Mouse (Mus musculus) limb, embryonic 11.5 days (tissue): ENCODE data around the gene Hhatl. TPM values are rescaled to one million over a fixed set of nuclear protein-coding genes. Genes with fewer than 3 reads are reported as not detected.

Experiments used
- ATAC-seq: fragments of 200-750 bp; cut with Nextera tagmentation; 2 replicates; pipeline ENCODE4 v1.8.0; 2017; ENCODE audit warnings: low read depth; ENCODE audit not compliant: insufficient number of reproducible peaks, low FRiP score, low TSS enrichment
- DNase-seq: peaks from one replicate; pipeline ENCODE4 v3.0.0-alpha.2; 2015; ENCODE audit warnings: low spot score
- H3K27ac ChIP-seq: fragments of 300-500 bp; sonication (generic); replicated peaks from 2 replicates; pipeline ENCODE4 v1.5.1; 2014; ENCODE audit warnings: low read depth, mild to moderate bottlenecking, low read length
- H3K27me3 ChIP-seq: fragments of 300-500 bp; sonication (generic); 2 replicates; pipeline ENCODE4 v1.6.1; 2014; ENCODE audit warnings: mild to moderate bottlenecking, low read length, mixed read lengths; ENCODE audit not compliant: control insufficient read depth, insufficient read depth
- H3K36me3 ChIP-seq: fragments of 300-500 bp; sonication (generic); 2 replicates; pipeline ENCODE4 v1.6.1; 2014; ENCODE audit warnings: mild to moderate bottlenecking, low read length, moderate library complexity, mixed read lengths; ENCODE audit not compliant: control insufficient read depth, insufficient read depth
- H3K4me1 ChIP-seq: fragments of 300-500 bp; sonication (generic); 2 replicates; pipeline ENCODE4 v1.6.1; 2014; ENCODE audit warnings: low read length, mixed read lengths; ENCODE audit not compliant: control insufficient read depth, insufficient read depth
- H3K4me2 ChIP-seq: fragments of 300-500 bp; sonication (generic); 2 replicates; pipeline ENCODE4 v1.6.1; 2014; ENCODE audit warnings: low read depth, mild to moderate bottlenecking, moderate library complexity; ENCODE audit not compliant: severe bottlenecking
- H3K4me3 ChIP-seq: fragments of 300-500 bp; sonication (generic); 2 replicates; pipeline ENCODE4 v1.5.1; 2014; ENCODE audit warnings: low read depth, low read length
- H3K9ac ChIP-seq: fragments of 300-500 bp; sonication (generic); 2 replicates; pipeline ENCODE4 v1.6.1; 2014; ENCODE audit warnings: mild to moderate bottlenecking, low read length
- H3K9me3 ChIP-seq: fragments of 300-500 bp; sonication (generic); 2 replicates; pipeline ENCODE4 v1.6.1; 2016; ENCODE audit warnings: low read length; ENCODE audit not compliant: control insufficient read depth
- WGBS: fragments of 180-500 bp; shearing (Covaris S2); extraction: QIAGEN DNeasy Blood & Tissue Kit; methylation state at CpG from one replicate; pipeline ENCODE4 v1.1.7; 2014; 5-methylcytosine and 5-hydroxymethylcytosine counted together
- polyA plus RNA-seq: library from polyadenylated mRNA; unstranded; fragments of >200 nt; fragmentation: Nextera tagmentation; extraction: Ambion mirVana; gene quantifications from 2 replicates; pipeline ENCODE4 v1.2.1, GENCODE M21; 2014

Gene Hhatl
- polyA plus RNA-seq, result not detected in 2 replicates

- ATAC-seq (no peak), DNase-seq (no peak)
- no peaks in the 10 kb centered on the region for H3K4me1 ChIP-seq
- WGBS, result 60% methylated on average over 20 of the region's 24 CpGs
- H3K27me3 ChIP-seq, result no peaks in the 10 kb centered on the region
- no peak within 1 kb of the TSS for H3K9ac ChIP-seq
- no peak within 1 kb of the TSS for H3K4me3 ChIP-seq
- H3K36me3 ChIP-seq, result no peaks in the 10 kb centered on the region
- H3K27ac ChIP-seq, result no peak within 1 kb of the TSS
- no peak within 1 kb of the TSS for H3K4me2 ChIP-seq
- no peaks in the 10 kb centered on the region for H3K9me3 ChIP-seq
Observed at GRCm38 (mm10) chr9:121791757-121792521, at the start of gene Hhatl. Gene Hhatl, minus strand, starts transcription at chr9:121792507.

GRCm38 (mm10) chr9:121839622-121839965 is 47.3 kb upstream of the Hhatl start:
- Histone ChIP-seq H3K9ac (peak overlapping the region; percentile 32; the same call in 1 of the 2 replicates), H3K4me1 (0 out of 2 replicates have a peak, but pooled peaks cover 3% of the 10 kb centered on the region), H3K27me3 (no peaks in the 10 kb centered on the region), H3K27ac (no peak overlapping the region), H3K9me3 (no peaks in the 10 kb centered on the region), H3K4me2 (peak overlapping the region; percentile 60), H3K36me3 (no peaks in the 10 kb centered on the region; the same call in 1 of the 2 replicates), H3K4me3 (peak overlapping the region; percentile 35)
- 45% methylated on average over 7 of the region's 7 CpGs for WGBS
- no peak for DNase-seq
- peak; percentile 46; the same call in 1 of the 2 replicates for ATAC-seq

- Histone ChIP-seq H3K27ac (no peak within 1 kb of the TSS), H3K4me2 (peak within 1 kb of the TSS; percentile 60), H3K9me3 (no peaks in the 10 kb centered on the region), H3K9ac (peak within 1 kb of the TSS; percentile 41; the same call in 1 of the 2 replicates), H3K4me3 (peak within 1 kb of the TSS; percentile 35), H3K27me3 (no peaks in the 10 kb centered on the region), H3K36me3 (no peaks in the 10 kb centered on the region; the same call in 1 of the 2 replicates), H3K4me1 (0 out of 2 replicates have a peak, but pooled peaks cover 3% of the 10 kb centered on the region)
- peak; percentile 84 for ATAC-seq
- peak; percentile 93 for DNase-seq
- 4% methylated on average over 61 of the region's 61 CpGs for WGBS
Observed at GRCm38 (mm10) chr9:121838829-121839621, 46.7 kb upstream of the Hhatl start, which contains the start of gene Ccdc13. Gene Ccdc13, minus strand, starts transcription at chr9:121839461.

GRCm38 (mm10) chr9:121838008-121838407 is 45.7 kb upstream of the Hhatl start:
- Histone ChIP-seq H3K36me3 (no peaks in the 10 kb centered on the region; the same call in 1 of the 2 replicates), H3K27me3 (no peaks in the 10 kb centered on the region), H3K9ac (no peak overlapping the region), H3K9me3 (no peaks in the 10 kb centered on the region), H3K4me3 (no peak overlapping the region), H3K4me1 (0 out of 2 replicates have a peak, but pooled peaks cover 3% of the 10 kb centered on the region), H3K27ac (no peak overlapping the region), H3K4me2 (no peak overlapping the region)
- 89% methylated on average over 6 of the region's 6 CpGs for WGBS
- DNase-seq (no peak), ATAC-seq (no peak)

GRCm38 (mm10) chr9:121833825-121834224 is 41.5 kb upstream of the Hhatl start:
- H3K27ac ChIP-seq, result no peak overlapping the region
- no peak overlapping the region for H3K9ac ChIP-seq
- ATAC-seq (no peak), DNase-seq (no peak)
- H3K36me3 ChIP-seq, result no peaks in the 10 kb centered on the region; the same call in 1 of the 2 replicates
- H3K4me3 ChIP-seq, result no peak overlapping the region
- H3K4me2 ChIP-seq, result no peak overlapping the region
- H3K9me3 ChIP-seq, result no peaks in the 10 kb centered on the region
- 79% methylated on average over 11 of the region's 11 CpGs for WGBS
- H3K27me3 ChIP-seq, result no peaks in the 10 kb centered on the region
- H3K4me1 ChIP-seq, result 0 out of 2 replicates have a peak, but pooled peaks cover 3% of the 10 kb centered on the region

GRCm38 (mm10) chr9:121830956-121831293 is 38.6 kb upstream of the Hhatl start:
- Histone ChIP-seq H3K4me1 (no peaks in the 10 kb centered on the region), H3K9ac (no peak overlapping the region), H3K4me2 (no peak overlapping the region), H3K27ac (no peak overlapping the region), H3K4me3 (no peak overlapping the region), H3K27me3 (no peaks in the 10 kb centered on the region), H3K9me3 (no peaks in the 10 kb centered on the region), H3K36me3 (no peaks in the 10 kb centered on the region)
- DNase-seq (peak; percentile 89), ATAC-seq (no peak)
- WGBS, result 33% methylated on average over 6 of the region's 6 CpGs

- Histone ChIP-seq H3K36me3 (no peaks in the 10 kb centered on the region), H3K27ac (no peak overlapping the region), H3K4me1 (no peaks in the 10 kb centered on the region), H3K9ac (no peak overlapping the region), H3K4me2 (no peak overlapping the region), H3K27me3 (no peaks in the 10 kb centered on the region), H3K4me3 (no peak overlapping the region), H3K9me3 (no peaks in the 10 kb centered on the region)
- ATAC-seq (no peak), DNase-seq (peak; percentile 47)
- 83% methylated on average over 6 of the region's 6 CpGs for WGBS
Observed at GRCm38 (mm10) chr9:121830243-121830955, 38.1 kb upstream of the Hhatl start.
